Mouse (Mus musculus) cerebellum, adult (tissue): Measurements from ENCODE around the gene Prox1.

Experiments used
- ATAC-seq: cut with Nextera tagmentation; 2 replicates; pipeline ENCODE4 v1.9.2; 2017; ENCODE audit warnings: mild to moderate bottlenecking, moderate library complexity, mixed read lengths; ENCODE audit not compliant: insufficient number of reproducible peaks, low FRiP score, low TSS enrichment

Prox1 gene

DNA sequence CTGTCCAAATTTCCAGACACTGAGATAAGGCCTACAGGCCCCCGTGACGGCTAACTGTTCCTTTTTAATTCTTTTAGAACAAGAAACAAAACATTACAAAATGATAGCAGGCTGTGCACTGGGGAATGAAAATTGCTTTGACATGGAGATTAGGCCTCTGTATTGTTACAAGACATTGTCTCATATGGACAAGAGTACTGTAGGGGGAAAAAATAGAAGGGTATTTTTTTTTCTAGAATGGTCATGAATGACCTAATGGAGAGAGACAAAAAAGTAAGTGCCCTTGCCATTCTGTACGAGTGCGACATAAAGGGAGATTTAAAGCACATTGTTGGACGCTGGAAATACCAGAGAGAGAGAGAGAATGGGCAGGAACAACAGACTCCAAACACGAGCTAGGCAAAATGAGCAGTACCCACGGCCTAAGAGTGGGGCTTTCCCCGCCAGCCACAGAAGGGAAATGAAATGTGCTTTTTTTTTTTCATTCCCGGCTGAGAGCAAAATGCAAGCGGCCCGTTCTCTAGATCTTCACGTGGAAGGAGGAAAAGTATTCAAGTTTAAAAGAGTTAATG, 21.8 kb downstream of the Prox1 start:
- ATAC-seq, result no peak

DNA sequence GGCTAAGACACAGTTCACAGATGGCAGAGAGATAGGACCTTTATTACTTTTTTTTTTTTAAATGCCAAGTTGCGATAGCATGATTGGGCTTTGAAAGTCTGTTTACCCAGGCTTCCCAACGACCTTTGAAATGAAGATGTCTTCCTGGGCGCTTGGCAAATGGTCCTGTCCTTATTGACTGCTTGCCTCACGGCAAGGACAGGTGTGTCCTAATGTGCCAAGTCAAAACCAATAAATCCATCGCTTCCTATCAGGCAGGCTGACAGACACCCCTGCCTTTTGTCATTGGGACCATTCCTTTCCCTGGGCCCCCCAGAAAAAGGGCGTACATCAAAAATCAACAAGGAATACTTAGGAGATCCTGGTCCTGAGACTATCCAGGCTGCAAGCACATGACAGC, 22.7 kb downstream of the Prox1 start:
- no peak for ATAC-seq

DNA sequence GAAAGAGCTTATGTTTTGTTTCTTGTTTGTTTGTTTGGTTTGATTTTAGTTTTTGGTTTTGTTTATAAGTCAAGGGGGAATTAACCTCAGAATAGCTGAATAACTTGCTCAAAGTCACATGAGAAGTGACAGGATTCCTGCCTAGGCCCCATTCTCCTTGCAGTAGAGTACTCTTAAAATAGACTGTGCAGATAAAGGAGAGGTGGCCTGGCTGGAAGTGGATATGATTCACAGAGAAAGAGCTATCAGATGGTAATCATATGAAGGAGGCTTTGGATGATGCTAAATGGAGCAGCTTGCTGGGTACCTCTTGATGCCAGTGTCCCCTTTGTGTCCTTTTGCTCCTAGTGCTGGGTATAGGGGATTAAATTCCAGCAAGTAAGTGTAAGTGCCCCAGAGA, 26.1 kb downstream of the Prox1 start:
- no peak for ATAC-seq

DNA sequence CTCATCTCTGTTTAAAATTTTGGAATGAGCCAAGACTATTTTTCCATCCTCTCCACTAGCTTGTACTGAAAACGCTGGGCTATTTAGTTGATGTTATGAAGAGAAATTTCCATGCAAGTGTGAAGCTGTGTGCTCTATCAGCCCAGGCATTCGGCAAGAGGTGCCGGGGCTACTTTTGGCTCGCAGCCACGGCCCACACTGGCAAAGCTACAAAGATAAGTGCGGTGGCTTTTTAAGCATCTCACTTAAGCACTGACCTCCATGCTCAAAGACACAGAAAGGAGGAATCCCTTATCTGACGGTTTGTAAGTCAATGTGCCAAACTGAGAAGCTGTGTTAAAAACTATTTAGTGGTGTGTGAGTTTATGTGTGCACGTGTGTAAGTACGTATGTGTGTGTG, 26.9 kb downstream of the Prox1 start:
- no peak for ATAC-seq

DNA sequence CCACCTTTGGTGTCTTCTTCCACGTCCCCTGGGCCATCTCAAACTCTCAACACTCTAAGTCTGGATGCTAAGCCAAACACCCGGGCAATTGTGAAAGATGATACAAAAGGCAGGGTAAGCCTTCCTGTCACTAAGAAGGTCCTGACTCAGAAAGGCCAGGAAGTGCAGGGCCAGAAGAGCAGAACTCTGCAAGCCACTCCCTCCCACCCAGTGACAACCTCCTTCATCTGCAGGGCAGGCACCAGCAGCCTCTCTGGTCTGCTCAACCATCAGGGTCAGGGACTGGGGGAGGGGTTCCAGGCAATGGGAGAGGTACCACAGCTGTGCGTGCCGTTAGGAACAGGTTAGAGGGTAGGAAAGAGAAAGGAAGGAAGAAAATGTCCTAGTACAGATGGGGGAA, 27.9 kb downstream of the Prox1 start:
- ATAC-seq, result no peak

DNA sequence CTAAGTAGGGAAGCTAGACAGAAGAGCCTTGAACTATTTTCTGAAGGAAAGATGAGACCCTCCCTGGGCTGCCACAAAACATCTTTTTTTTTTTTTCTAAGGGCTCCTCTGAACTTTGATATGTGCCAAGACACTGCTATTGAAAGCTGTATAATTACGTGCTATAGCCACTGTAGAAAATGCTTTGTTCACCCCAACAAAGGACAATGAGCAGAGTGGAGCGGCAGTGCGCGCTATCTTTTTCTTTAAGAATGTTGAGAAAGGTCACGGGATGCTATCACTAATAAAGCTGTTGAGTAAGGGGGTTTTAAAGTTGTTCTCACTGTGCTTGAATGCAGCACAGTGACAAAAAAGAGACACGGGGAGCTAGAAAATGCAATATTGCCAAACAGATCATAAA, 30.0 kb downstream of the Prox1 start:
- ATAC-seq, result no peak

DNA sequence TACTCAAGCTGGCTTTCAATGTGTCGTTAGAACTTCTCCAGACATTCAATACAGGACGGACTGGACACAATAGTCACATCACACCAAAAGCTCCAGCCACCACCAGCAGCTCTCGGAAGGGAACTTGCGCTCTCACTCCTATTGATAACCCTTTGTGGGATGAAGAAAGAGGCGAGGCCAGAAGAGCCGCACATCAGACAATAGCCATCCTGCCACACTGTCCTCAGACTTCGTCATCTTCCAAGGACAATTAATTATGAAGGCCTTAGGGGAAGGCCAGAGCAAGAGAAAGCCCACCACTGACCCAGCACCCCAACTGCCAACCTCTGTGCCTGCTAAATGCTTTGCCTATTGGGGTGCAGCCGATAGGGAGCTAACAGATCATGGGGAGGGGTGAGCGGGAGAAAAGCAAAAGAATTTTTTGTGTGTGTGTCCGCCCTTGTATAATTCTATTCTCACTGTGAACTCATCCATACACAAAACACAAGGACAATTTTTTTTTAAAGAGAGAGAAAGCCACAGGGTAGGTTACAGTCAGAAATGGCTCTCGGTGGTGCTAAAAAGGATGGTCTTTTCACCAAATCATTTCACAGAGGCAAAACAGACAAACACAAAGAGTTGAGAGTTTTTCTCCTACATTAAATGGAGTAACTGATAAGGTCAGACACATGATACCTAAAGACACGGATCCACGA, 30.7 kb downstream of the Prox1 start:
- ATAC-seq, result no peak

DNA sequence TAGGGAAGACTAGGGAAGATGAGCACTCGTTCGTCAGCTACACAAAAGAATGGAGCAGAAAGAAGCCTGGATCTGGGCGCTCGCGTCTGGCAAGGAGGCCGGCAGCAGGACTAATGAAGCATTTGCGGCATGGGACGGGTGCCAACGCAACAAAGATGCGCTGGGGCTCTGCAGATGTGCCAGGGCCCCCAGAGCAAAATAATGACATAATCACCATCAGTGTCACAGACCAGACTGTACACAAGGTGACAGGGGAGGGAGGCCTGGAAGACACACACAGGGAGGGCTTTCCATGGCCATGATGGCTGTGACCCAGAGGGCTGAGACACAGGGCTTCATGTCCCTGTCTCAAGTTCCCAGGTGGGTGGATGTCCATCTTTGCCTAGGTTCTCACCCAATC, 32.6 kb downstream of the Prox1 start:
- ATAC-seq, result peak; percentile 21; the same call in 1 of the 2 replicates

DNA sequence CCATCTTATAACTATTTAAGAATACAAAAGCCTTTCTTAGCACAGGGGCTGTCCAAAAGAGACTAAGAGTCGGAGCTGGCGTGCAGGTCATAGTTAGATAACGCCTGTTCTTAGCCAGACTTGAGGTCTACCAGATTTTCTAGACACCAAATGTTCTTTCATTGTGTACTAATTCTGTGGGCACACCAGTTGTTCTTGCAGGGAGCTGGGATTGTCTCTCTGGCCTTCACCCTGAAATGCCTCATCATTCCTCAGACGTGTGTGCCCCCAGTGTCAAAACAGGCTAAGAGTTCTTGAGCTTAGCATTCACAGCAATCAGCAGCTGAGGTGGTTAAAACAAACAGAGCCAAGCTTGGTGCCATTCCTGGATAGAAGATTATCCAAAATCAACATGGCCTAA, 37.6 kb downstream of the Prox1 start:
- no peak for ATAC-seq

DNA sequence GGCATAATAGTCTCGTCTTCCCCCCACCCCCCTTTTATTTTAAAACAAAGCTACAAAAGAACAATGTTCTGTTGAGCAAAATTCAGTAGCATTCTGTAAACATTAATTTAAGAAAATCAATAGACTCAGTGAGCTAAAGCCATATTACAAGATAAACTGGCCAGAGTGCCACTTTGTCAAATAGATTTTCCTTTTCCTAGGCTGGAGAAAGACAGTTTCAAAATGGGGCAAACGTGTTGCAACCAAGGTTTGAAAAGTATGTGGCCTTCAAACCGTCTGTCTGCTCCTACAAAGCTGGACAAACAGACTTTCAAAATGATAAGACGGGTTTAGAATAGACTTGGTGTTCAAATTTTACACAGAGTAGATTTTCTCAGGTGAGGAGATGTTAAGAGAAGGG, 39.6 kb downstream of the Prox1 start:
- no peak for ATAC-seq

DNA sequence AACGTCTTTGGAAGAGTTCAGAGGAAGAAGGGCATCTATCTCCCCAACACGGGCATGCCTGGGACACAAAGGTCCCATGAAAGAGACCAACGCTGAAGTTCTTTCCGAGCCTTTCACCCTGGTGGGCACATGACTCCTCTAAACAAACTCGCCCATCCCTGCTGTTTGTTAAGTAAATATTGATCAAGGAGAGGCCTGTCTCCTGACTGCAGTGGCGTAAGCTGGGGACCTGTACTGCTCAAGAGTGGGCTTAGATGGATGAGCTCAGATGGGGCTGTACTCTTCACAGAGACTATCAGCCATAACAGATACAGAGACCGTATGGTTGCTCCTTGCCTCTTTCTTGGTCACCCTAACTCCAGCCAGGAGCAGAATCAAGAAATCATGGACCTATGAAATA, 41.0 kb downstream of the Prox1 start:
- no peak for ATAC-seq

DNA sequence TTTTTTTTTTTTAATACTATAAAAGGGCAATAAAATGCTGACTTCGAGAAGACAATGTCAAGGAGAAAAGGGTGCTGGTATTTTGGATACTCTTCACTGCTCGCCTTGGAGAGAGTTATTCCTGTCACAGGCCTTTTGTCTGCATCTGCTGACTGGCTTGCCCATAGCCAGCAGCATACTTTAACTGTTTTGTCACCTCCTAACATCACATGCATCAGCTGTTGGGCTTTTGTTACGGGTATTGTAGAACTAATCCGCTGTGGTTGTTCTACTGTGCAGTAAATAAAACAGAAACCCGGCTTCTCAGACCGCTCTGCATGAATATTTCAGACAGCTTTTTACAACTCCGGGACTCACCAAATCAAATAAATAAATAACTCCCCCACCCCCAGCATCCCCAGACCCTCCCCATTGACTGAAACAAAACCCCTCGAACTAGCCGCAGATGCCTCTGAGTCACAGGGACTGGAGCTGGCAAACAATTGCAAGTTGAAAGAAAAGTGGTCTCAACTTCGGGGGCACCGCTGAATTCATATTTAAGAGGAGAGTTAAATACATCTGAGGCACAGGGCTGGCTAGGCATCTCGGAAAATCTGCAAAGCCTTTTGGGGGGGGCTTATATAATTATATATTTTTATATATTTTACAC, 41.7 kb downstream of the Prox1 start:
- no peak for ATAC-seq

DNA sequence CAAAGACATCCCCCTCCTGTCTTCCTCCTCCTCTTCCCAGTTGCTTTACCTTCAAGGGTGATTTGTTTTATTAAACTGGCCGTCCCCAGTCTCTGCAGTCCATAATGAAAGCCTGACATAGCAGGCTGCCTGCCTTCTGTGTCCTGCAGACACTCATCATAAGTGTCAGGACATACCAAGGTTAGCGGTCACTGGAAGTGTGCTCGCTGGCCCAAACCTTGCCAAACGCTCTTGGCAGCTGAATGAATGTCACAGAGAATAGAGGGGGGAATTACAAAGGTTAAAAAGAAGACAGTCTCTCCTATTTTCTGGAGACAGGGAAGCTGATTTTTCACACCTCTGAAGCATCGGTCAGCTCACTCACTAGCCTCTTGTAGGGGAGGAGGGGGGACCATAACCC, 42.6 kb downstream of the Prox1 start:
- ATAC-seq, result no peak

DNA sequence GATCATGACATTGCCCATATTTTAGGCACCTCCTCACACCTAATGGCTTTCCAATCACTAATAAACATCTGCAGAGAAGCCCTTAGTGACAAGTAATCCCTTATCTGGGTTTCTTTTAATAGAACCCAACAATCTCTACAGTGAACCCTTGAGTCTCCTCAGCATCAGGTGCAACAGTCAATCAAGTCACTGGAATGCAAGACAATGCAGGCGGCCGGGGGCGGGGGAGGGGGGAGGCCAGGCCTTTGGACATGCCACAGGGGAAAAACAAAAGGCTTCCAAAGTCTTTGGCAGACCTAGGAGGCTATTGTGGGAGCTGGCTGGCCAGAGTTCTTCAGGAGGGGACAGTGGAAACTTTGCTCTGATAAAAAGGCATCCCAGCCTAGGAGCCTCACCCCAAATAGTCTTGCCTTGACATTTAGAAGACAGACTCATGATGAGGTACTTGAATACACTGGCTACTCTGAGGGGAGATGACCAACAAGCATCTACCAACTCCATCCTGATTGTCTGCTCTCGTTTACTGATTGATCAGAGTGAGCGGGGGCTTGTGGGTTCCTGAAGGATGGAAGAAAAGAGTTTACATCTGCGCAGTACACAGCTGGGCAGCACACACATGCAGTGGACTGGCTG, 43.2 kb downstream of the Prox1 start:
- ATAC-seq, result no peak

DNA sequence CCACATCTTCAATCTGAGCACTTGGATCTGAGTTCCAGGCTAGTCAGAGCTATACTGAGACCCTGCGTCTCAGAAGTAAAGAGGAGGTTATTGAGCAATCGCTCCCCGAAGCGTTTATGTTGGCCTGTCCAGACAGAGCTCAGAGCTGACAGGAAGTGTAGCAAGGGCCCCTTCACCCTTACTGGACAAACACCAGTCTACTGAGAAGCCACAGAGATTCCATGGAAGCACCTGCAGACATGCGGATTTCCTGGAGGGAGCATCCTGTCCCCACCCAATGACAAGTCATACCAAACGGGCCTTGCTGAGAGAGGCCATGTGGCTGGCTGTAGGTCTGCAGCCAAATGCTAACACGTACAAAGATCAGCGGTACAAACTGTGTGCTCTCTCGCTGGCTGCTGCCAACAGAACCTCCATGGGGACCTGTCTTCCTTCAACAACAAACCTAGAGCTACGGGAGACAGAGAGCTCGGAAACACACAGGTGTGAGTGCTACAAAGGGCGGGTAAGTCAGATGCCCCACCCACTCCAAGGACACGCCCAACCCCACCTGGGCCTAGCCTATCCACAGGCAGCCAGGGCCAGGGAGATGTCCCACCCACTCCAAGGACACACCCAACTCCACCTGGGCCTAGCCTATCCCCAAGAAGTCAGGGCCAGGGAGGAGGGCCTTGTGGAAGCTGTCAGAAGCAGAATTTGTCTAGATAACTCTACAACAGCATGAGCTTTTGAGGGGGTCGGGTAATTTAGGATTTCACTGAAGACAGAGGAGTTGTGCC, 45.4 kb downstream of the Prox1 start:
- ATAC-seq, result peak; percentile 43; the same call in 1 of the 2 replicates

DNA sequence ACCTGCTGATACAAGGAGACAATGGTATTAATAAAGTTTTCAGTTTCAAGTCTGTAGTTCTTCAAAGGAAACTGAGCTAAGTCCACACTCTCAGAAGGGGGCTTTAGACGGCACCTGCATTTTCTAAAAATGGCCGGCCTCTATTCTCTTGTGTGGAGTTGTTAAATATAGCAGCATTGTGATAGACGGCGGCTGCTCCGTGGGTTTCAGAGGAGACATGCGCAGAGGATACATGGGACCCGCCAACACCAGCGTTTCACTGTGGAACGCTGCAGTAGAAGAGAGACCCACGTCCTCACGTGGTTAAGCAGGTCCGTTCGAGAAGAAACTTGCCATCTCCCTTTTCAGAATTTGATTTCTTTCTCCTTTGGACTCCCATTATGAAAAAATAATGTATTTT, 47.1 kb downstream of the Prox1 start:
- ATAC-seq, result no peak

DNA sequence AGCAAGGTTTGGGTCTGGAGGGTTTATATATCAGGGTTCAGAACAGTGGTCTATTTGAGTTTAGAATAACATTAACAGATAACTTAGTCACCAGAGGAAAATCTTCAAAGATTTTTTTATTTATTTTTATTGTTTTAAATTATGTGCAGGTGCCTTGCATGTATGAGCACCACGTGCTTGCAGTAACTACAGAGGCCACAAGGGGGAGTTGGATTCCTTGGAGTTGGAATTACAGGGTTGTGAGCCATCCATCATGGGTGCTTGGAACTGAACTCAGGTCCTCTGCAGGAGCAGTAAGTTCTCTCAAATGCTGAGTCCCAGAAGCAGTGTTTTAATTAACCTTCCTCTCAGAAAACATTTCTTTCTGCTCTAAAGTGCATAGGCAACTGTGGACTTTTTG, 54.5 kb downstream of the Prox1 start:
- no peak for ATAC-seq

DNA sequence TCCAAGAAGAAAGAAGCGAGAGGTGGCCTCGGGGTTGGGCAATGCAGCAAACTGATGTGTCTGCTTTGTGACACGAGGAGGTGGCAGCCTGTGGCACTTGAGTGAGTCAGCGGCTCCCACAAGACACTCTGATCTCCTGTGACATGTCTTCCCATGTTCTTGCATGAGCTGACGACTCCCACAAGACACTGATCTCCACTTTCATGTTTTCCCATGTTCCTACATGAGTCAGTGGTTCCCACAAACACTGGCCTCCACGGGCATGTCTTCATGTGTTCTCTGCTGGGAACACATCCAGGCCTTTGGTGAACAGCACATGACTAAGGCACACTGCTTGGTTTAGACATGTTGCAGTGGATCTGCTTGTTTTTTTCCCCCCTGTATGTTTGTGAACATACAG, 58.8 kb downstream of the Prox1 start:
- ATAC-seq, result no peak

DNA sequence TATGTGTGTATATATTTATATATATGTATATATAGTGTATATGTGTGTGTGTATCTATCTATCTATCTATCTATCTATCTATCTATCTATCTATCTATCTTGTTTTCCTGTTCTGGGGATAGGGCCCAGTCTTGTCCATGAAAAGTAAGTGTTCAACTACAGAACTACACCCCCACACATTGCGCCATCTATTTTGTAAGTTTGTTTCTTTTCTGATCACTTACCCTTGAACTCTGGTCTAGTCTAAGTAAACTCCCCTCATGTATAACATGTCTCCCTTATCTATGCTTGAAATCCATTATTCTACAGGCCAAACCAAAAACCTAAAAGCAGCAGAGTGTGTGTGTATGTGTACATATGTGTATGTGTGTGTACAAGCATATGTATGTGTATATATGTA, 62.9 kb downstream of the Prox1 start:
- ATAC-seq, result no peak

DNA sequence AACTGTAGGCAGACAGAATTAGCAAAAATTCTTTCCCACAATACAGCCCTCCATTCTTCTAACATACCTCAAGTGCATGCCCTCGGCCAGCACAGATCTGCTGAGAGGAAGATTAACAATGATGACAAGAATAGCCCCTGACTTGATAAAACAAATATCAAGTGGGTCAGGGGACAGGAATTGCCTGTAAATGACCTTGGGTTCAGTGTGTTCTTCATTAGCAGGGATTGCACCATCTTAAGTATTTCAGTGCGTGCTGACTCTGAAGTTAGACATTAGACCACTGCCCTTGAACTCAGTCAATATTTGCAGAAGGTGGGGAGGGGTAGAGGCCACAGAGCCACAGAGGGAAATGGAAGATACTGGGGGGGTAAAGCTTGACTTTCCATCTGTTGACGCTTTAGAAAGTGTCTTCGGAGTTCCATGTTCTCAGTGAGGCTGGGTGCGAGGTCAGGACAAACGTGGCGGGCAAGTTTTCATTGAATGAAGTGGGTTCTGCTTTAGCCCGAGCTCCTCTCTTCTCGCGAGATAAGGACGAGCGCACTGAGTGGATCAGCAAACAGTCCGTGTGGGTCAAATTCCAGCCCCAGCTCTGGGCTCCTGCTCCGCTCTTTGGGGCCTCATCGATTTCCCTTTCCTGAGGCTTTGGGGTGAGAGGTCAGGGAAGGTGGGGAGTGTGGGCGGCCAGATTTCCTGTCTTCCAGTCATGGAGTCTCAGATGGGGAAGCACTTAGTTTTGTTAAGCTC, 63.7 kb downstream of the Prox1 start:
- ATAC-seq, result no peak
